Mouse (Mus musculus) CH12.LX (cell line): ENCODE results near the gene Prkce.
A peak's percentile ranks its signal among the peaks of the same experiment; 100 is the strongest.

Source experiments
- BHLHE40 ChIP-seq: IDR thresholded peaks from 2 replicates; pipeline ENCODE4 v1.6.1; 2011; ENCODE audit warnings: mild to moderate bottlenecking, low read depth, low read length, improper control_type of control experiment
- CTCF ChIP-seq, 2 experiments: IDR thresholded peaks in 1 of 2; conservative IDR thresholded peaks in 1 of 2; 2 replicates each; pipeline ENCODE4 v1.5.1; 2011 to 2012; ENCODE audit warnings: low read depth in 2 of 2, low read length in 2 of 2, improper control_type of control experiment in 1 of 2, inconsistent platforms in 1 of 2, mild to moderate bottlenecking in 1 of 2, moderate library complexity in 1 of 2
- EP300 ChIP-seq: IDR thresholded peaks from 2 replicates; pipeline ENCODE4 v1.6.1; 2011; ENCODE audit warnings: low read length, improper control_type of control experiment
- ETS1 ChIP-seq: conservative IDR thresholded peaks from 2 replicates; pipeline ENCODE4 v1.6.1; 2012; ENCODE audit warnings: low read depth, mild to moderate bottlenecking, inconsistent platforms, low read length, improper control_type of control experiment, moderate library complexity
- MAX ChIP-seq: IDR thresholded peaks from 2 replicates; pipeline ENCODE4 v1.6.1; 2011; ENCODE audit warnings: low read length, improper control_type of control experiment
- MXI1 ChIP-seq: IDR thresholded peaks from 2 replicates; pipeline ENCODE4 v1.6.1; 2011; ENCODE audit warnings: mild to moderate bottlenecking, low read depth, low read length, improper control_type of control experiment
- POLR2A ChIP-seq: IDR thresholded peaks from 2 replicates; pipeline ENCODE4 v1.6.1; 2011; ENCODE audit warnings: low read depth, mild to moderate bottlenecking, improper control_type of control experiment, low read length
- SIN3A ChIP-seq: IDR thresholded peaks from 2 replicates; pipeline ENCODE4 v1.6.1; 2012; ENCODE audit warnings: low read length, improper control_type of control experiment, inconsistent platforms
- SMC3 ChIP-seq: IDR thresholded peaks from 2 replicates; pipeline ENCODE4 v1.6.1; 2011; ENCODE audit warnings: low read depth, low read length, improper control_type of control experiment
- TBP ChIP-seq: conservative IDR thresholded peaks from 2 replicates; pipeline ENCODE4 v1.6.1; 2011; ENCODE audit warnings: low read depth, low read length, improper control_type of control experiment
- TCF12 ChIP-seq: IDR thresholded peaks from 2 replicates; pipeline ENCODE4 v1.6.1; 2014; ENCODE audit warnings: low read depth, mild to moderate bottlenecking, inconsistent platforms, low read length, improper control_type of control experiment
- ZC3H11A ChIP-seq: IDR thresholded peaks from 2 replicates; pipeline ENCODE4 v1.6.1; 2012; ENCODE audit warnings: low read depth, mild to moderate bottlenecking, inconsistent platforms, low read length, improper control_type of control experiment

- TF ChIP-seq POLR2A (no peak), CTCF (conservative IDR thresholded peaks at IDR 0.05 in 1 of 2, IDR thresholded peaks at IDR 0.05 in 1 of 2; ENCODE audit: low read depth in 2 of 2, low read length in 2 of 2) (no peak), ZC3H11A (no peak), ETS1 (no peak), MXI1 (0 out of 2 replicates have a peak, but pooled peaks have one; percentile 7), EP300 (no peak), TBP (no peak), MAX (no peak), SMC3 (no peak), SIN3A (no peak), TCF12 (no peak), BHLHE40 (no peak)
Measured at GRCm38 (mm10) chr17:86433117-86433516, 265.5 kb downstream of the Prkce start.
